Mouse (Mus musculus) midbrain, embryonic 15.5 days (tissue): ENCODE measurements around the gene Dmkn. TPM values are rescaled to one million over a fixed set of nuclear protein-coding genes. Genes with fewer than 3 reads are reported as not detected.
"Not testable (repeated sequence)": the region's sequence is repeated elsewhere in the genome, so short reads cannot be mapped to it uniquely, and the experiment has no call there.

ENCODE experiments used
- ATAC-seq: fragments of 200-750 bp; cut with Nextera tagmentation; replicated peaks from 2 replicates; pipeline ENCODE4 v1.8.0; 2017; ENCODE audit warnings: moderate TSS enrichment
- H3K27ac ChIP-seq: fragments of 300-500 bp; sonication (generic); 2 replicates; pipeline ENCODE4 v1.5.1; 2015; ENCODE audit warnings: mild to moderate bottlenecking, inconsistent platforms
- H3K27me3 ChIP-seq: fragments of 300-500 bp; sonication (generic); replicated peaks from 2 replicates; pipeline ENCODE4 v1.6.1; 2015; ENCODE audit warnings: inconsistent platforms
- H3K36me3 ChIP-seq: fragments of 300-500 bp; sonication (generic); replicated peaks from 2 replicates; pipeline ENCODE4 v1.6.1; 2015; ENCODE audit warnings: inconsistent platforms
- H3K4me1 ChIP-seq: fragments of 300-500 bp; sonication (generic); 2 replicates; pipeline ENCODE4 v1.6.1; 2015; ENCODE audit warnings: inconsistent platforms
- H3K4me2 ChIP-seq: fragments of 300-500 bp; sonication (generic); 2 replicates; pipeline ENCODE4 v1.6.1; 2015; ENCODE audit warnings: inconsistent platforms, mild to moderate bottlenecking, moderate library complexity
- H3K4me3 ChIP-seq: fragments of 300-500 bp; sonication (generic); 2 replicates; pipeline ENCODE4 v1.5.1; 2015; ENCODE audit warnings: mild to moderate bottlenecking, inconsistent platforms
- H3K9ac ChIP-seq: fragments of 300-500 bp; sonication (generic); 2 replicates; pipeline ENCODE4 v1.6.1; 2015; ENCODE audit warnings: mild to moderate bottlenecking, inconsistent platforms
- H3K9me3 ChIP-seq: fragments of 300-500 bp; sonication (generic); 2 replicates; pipeline ENCODE4 v1.6.1; 2016; ENCODE audit warnings: inconsistent platforms
- WGBS: fragments of 180-500 bp; shearing (Covaris S2); methylation state at CpG from one replicate; pipeline ENCODE4 v1.1.7; 2015; ENCODE audit warnings: mixed read lengths; 5-methylcytosine and 5-hydroxymethylcytosine counted together
- polyA plus RNA-seq: library from polyadenylated mRNA; unstranded; fragments of >200 nt; fragmentation: Nextera tagmentation; extraction: Ambion mirVana; gene quantifications from 2 replicates; pipeline ENCODE4 v1.2.1, GENCODE M21; 2015

Gene Dmkn
- polyA plus RNA-seq, 1 experiment from 2014 or later: 3.4 TPM

- not testable (repeated sequence) for H3K9me3 ChIP-seq, H3K36me3 ChIP-seq, H3K9ac ChIP-seq, H3K4me3 ChIP-seq, H3K27ac ChIP-seq, H3K4me1 ChIP-seq, ATAC-seq, H3K4me2 ChIP-seq, H3K27me3 ChIP-seq
- WGBS: 85% methylated on average over 2 of the region's 2 CpGs
These were observed 21.0 kb upstream of the Dmkn start for GRCm38 (mm10) chr7:30742570-30742969.

- H3K36me3 ChIP-seq, H3K4me2 ChIP-seq, ATAC-seq, H3K4me3 ChIP-seq, H3K4me1 ChIP-seq, H3K9ac ChIP-seq, H3K9me3 ChIP-seq, H3K27ac ChIP-seq, H3K27me3 ChIP-seq: not testable (repeated sequence)
- 89% methylated on average over 4 of the region's 4 CpGs for WGBS
These were observed 19.9 kb upstream of the Dmkn start, which contains the start of gene Gapdhs for GRCm38 (mm10) chr7:30743617-30744016. Gapdhs (minus strand) TSS chr7:30743681.

- WGBS: 65% methylated on average over 4 of the region's 4 CpGs
These were observed 19.4 kb upstream of the Dmkn start for GRCm38 (mm10) chr7:30744022-30744598.

GRCm38 (mm10) chr7:30747525-30748204 is 15.9 kb upstream of the Dmkn start:
- Histone ChIP-seq H3K4me1 (no peaks in the 10 kb centered on the region), H3K9ac (no peak overlapping the region), H3K9me3 (no peaks in the 10 kb centered on the region), H3K27me3 (no peaks in the 10 kb centered on the region), H3K4me3 (no peak overlapping the region), H3K27ac (no peak overlapping the region), H3K36me3 (no peaks in the 10 kb centered on the region), H3K4me2 (no peak overlapping the region)
- 89% methylated on average over 7 of the region's 7 CpGs for WGBS
- ATAC-seq: no peak

More at GRCm38 (mm10) chr7:30744022-30744598, 19.4 kb upstream of the Dmkn start:
- H3K4me3 ChIP-seq: no peak overlapping the region
- H3K4me1 ChIP-seq: no peaks in the 10 kb centered on the region
- H3K27me3 ChIP-seq: no peaks in the 10 kb centered on the region
- H3K36me3 ChIP-seq: 0 out of 2 replicates have a peak, but pooled peaks cover 2% of the 10 kb centered on the region
- no peak overlapping the region for H3K4me2 ChIP-seq
- no peak overlapping the region for H3K9ac ChIP-seq
- no peak overlapping the region for H3K27ac ChIP-seq
- no peak for ATAC-seq
- no peaks in the 10 kb centered on the region for H3K9me3 ChIP-seq

- H3K9ac ChIP-seq: no peak overlapping the region
- no peak overlapping the region for H3K4me2 ChIP-seq
- no peaks in the 10 kb centered on the region for H3K4me1 ChIP-seq
These were observed 13.5 kb upstream of the Dmkn start for GRCm38 (mm10) chr7:30749824-30750606.

GRCm38 (mm10) chr7:30751086-30751669 is 12.4 kb upstream of the Dmkn start, which contains the start of gene Sbsn:
Sbsn (plus strand) TSS chr7:30751471.
- Histone ChIP-seq H3K27ac (no peak within 1 kb of the TSS), H3K27me3 (no peaks in the 10 kb centered on the region), H3K4me3 (no peak within 1 kb of the TSS), H3K4me1 (no peaks in the 10 kb centered on the region), H3K36me3 (peaks cover 13% of the 10 kb centered on the region), H3K4me2 (no peak within 1 kb of the TSS), H3K9ac (no peak within 1 kb of the TSS), H3K9me3 (no peaks in the 10 kb centered on the region)
- 67% methylated on average over 5 of the region's 5 CpGs for WGBS
- ATAC-seq: no peak

More at GRCm38 (mm10) chr7:30749824-30750606, 13.5 kb upstream of the Dmkn start:
- WGBS: 91% methylated on average over 13 of the region's 13 CpGs
- Histone ChIP-seq H3K27ac (no peak overlapping the region), H3K4me3 (no peak overlapping the region), H3K36me3 (peaks cover 10% of the 10 kb centered on the region), H3K27me3 (no peaks in the 10 kb centered on the region), H3K9me3 (no peaks in the 10 kb centered on the region)
- ATAC-seq: peak; percentile 24; the same call in 1 of the 2 replicates

- ATAC-seq: no peak
- peaks cover 13% of the 10 kb centered on the region for H3K36me3 ChIP-seq
- H3K4me3 ChIP-seq: no peak overlapping the region
- no peak overlapping the region for H3K4me2 ChIP-seq
- 78% methylated on average over 3 of the region's 3 CpGs for WGBS
- no peaks in the 10 kb centered on the region for H3K4me1 ChIP-seq
- no peak overlapping the region for H3K9ac ChIP-seq
- no peaks in the 10 kb centered on the region for H3K27me3 ChIP-seq
- no peak overlapping the region for H3K27ac ChIP-seq
- H3K9me3 ChIP-seq: no peaks in the 10 kb centered on the region
These were observed 6.6 kb upstream of the Dmkn start for GRCm38 (mm10) chr7:30757001-30757400.

- no peaks in the 10 kb centered on the region for H3K9me3 ChIP-seq
- H3K4me3 ChIP-seq: no peak overlapping the region
- H3K27ac ChIP-seq: no peak overlapping the region
- H3K27me3 ChIP-seq: no peaks in the 10 kb centered on the region
- 45% methylated on average over 4 of the region's 4 CpGs for WGBS
- H3K4me2 ChIP-seq: no peak overlapping the region
- no peaks in the 10 kb centered on the region for H3K4me1 ChIP-seq
- no peak for ATAC-seq
- no peak overlapping the region for H3K9ac ChIP-seq
- H3K36me3 ChIP-seq: peaks cover 13% of the 10 kb centered on the region
These were observed 4.7 kb upstream of the Dmkn start for GRCm38 (mm10) chr7:30758853-30759252.

- 83% methylated on average over 4 of the region's 4 CpGs for WGBS
- no peaks in the 10 kb centered on the region for H3K27me3 ChIP-seq
- no peaks in the 10 kb centered on the region for H3K36me3 ChIP-seq
- no peak overlapping the region for H3K9ac ChIP-seq
- H3K4me1 ChIP-seq: no peaks in the 10 kb centered on the region
- H3K4me2 ChIP-seq: no peak overlapping the region
- H3K27ac ChIP-seq: no peak overlapping the region
- H3K9me3 ChIP-seq: no peaks in the 10 kb centered on the region
- no peak overlapping the region for H3K4me3 ChIP-seq
- no peak for ATAC-seq
These were observed 1.7 kb upstream of the Dmkn start for GRCm38 (mm10) chr7:30761769-30762352.

- Histone ChIP-seq H3K27me3 (no peaks in the 10 kb centered on the region), H3K9ac (no peak overlapping the region), H3K9me3 (no peaks in the 10 kb centered on the region), H3K27ac (no peak overlapping the region), H3K4me3 (no peak overlapping the region), H3K36me3 (no peaks in the 10 kb centered on the region), H3K4me1 (no peaks in the 10 kb centered on the region), H3K4me2 (0 out of 2 replicates have a peak overlapping the region, but pooled peaks have one; percentile 9)
- WGBS: 44% methylated on average over 11 of the region's 11 CpGs
- no peak; the same call in 1 of the 2 replicates for ATAC-seq
These were observed 1.6 kb downstream of the Dmkn start for GRCm38 (mm10) chr7:30765173-30765572.

GRCm38 (mm10) chr7:30766408-30766807 is 2.9 kb downstream of the Dmkn start:
- H3K4me3 ChIP-seq: no peak overlapping the region
- H3K27ac ChIP-seq: no peak overlapping the region
- H3K9me3 ChIP-seq: no peaks in the 10 kb centered on the region
- no peaks in the 10 kb centered on the region for H3K4me1 ChIP-seq
- no peak overlapping the region for H3K4me2 ChIP-seq
- 87% methylated on average over 4 of the region's 4 CpGs for WGBS
- no peak overlapping the region for H3K9ac ChIP-seq
- no peaks in the 10 kb centered on the region for H3K36me3 ChIP-seq
- ATAC-seq: no peak
- no peaks in the 10 kb centered on the region for H3K27me3 ChIP-seq

- no peak for ATAC-seq
- H3K4me2 ChIP-seq: no peak overlapping the region
- WGBS: 32% methylated on average over 9 of the region's 9 CpGs
- no peaks in the 10 kb centered on the region for H3K9me3 ChIP-seq
- H3K4me1 ChIP-seq: no peaks in the 10 kb centered on the region
- H3K9ac ChIP-seq: no peak overlapping the region
- H3K4me3 ChIP-seq: no peak overlapping the region
- no peaks in the 10 kb centered on the region for H3K27me3 ChIP-seq
- H3K36me3 ChIP-seq: no peaks in the 10 kb centered on the region
- H3K27ac ChIP-seq: no peak overlapping the region
These were observed 5.7 kb downstream of the Dmkn start for GRCm38 (mm10) chr7:30769236-30769635.
